24 mouse cellular contexts compared by ENCODE assay signal in the genomic region with DNA sequence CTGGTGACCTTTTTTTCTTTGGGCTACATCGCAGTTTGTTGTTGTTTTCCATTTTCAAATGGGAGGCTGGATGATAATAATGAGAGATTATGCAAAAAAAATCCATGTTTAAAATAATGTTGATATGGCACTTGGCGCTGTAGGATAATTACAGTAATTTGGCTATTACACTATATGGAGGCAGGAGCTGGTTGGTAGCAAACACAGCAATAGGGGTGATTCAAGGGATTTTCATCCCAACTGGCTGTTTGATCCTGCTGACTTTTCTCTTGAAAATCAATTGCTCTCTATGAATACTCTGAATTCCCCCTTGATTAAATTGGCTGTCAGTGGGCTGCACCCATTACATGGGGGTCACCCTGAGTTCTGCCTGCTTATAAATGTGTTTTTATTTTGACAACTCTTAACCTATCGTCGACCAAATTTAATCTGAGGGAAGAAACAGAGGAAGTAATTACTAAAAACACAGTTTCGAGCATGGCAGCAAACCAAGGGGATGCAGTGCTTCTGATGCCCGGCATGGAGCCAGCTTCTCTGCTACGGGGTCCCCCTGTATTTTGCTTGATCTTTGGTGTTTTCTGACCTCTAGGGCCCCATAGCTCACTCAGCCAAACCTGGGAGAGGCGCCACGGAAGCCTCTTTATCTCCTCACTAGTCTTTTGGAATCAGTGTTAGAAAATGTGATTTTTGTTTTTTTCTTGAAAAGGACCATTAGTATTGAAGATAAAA. TPM values are rescaled to one million over a fixed set of nuclear protein-coding genes. Genes with fewer than 3 reads are reported as not detected.
DNase-seq lines count a peak whose midpoint lies in the region; ATAC-seq and TF ChIP-seq lines count a peak whose summit lies in the region.
"Had no signal": no experiment of that assay in that cellular context is flagged by ENCODE, and none has a peak within 500 bp of the region (broad histone marks: within the 10 kb centered on the region; RNA-seq: fewer than 3 reads in every experiment).

No protein-coding gene starts in this region.

- DNase-seq in forebrain, embryonic 10.5 days (ENCODE audit: extremely low spot score, low spot score): no peak
- DNase-seq in forebrain, postnatal 0 days: no peak
- no peak for DNase-seq in midbrain, postnatal 0 days (ENCODE audit: low spot score)
- DNase-seq in Muller cell, postnatal 12 days (ENCODE audit: inconsistent ontology term): no peak
- no peak for DNase-seq in cerebellum, postnatal 36 days
- DNase-seq: cerebellum, adult 2 months; gastrocnemius, postnatal 10 days; kidney, adult 9 months; kidney, postnatal 10 days; layer of hippocampus, postnatal 36 days; lung, embryonic 14.5 days; thymus, postnatal 4 days had no signal

- H3K4me1 ChIP-seq in forebrain, embryonic 10.5 days: peaks cover 39% of the 10 kb centered on the region
- peaks cover 6% of the 10 kb centered on the region for H3K4me1 ChIP-seq in forebrain, postnatal 0 days (ENCODE audit: insufficient read depth)
- peaks cover 33% of the 10 kb centered on the region for H3K4me1 ChIP-seq in midbrain, embryonic 12.5 days
- H3K4me1 ChIP-seq in midbrain, postnatal 0 days (ENCODE audit: insufficient read depth, low read length): 0 out of 2 replicates have a peak, but pooled peaks cover 7% of the 10 kb centered on the region
- H3K4me1 ChIP-seq in forebrain, embryonic 16.5 days (replicated peaks; ENCODE audit: control insufficient read depth, insufficient read depth, low read length): peaks cover 28% of the 10 kb centered on the region
- H3K4me1 ChIP-seq: liver, embryonic 15.5 days had no signal

- WGBS in forebrain, embryonic 10.5 days: 74% methylated on average over 9 of the region's 9 CpGs
- 29% methylated on average over 9 of the region's 9 CpGs for WGBS in forebrain, postnatal 0 days
- 60% methylated on average over 9 of the region's 9 CpGs for WGBS in midbrain, embryonic 12.5 days
- WGBS in midbrain, postnatal 0 days: 54% methylated on average over 9 of the region's 9 CpGs
- 33% methylated on average over 9 of the region's 9 CpGs for WGBS in forebrain, embryonic 16.5 days

- no peak overlapping the region for H3K4me2 ChIP-seq in forebrain, postnatal 0 days (ENCODE audit: low read depth)
- no peak overlapping the region for H3K4me2 ChIP-seq in midbrain, embryonic 12.5 days (replicated peaks)
- no peak overlapping the region for H3K4me2 ChIP-seq in midbrain, postnatal 0 days (ENCODE audit: low read depth, low read length, poor library complexity, severe bottlenecking)
- no peak overlapping the region for H3K4me2 ChIP-seq in forebrain, embryonic 16.5 days (ENCODE audit: low read length)
- H3K4me2 ChIP-seq: liver, embryonic 15.5 days; lung, embryonic 14.5 days; neural tube, embryonic 13.5 days had no signal

- no peaks in the 10 kb centered on the region for H3K9me3 ChIP-seq in forebrain, embryonic 10.5 days
- H3K9me3 ChIP-seq in forebrain, postnatal 0 days (ENCODE audit: low read length): no peaks in the 10 kb centered on the region
- H3K9me3 ChIP-seq in midbrain, embryonic 12.5 days: no peaks in the 10 kb centered on the region
- no peaks in the 10 kb centered on the region for H3K9me3 ChIP-seq in midbrain, postnatal 0 days (ENCODE audit: low read length)
- no peaks in the 10 kb centered on the region for H3K9me3 ChIP-seq in forebrain, embryonic 16.5 days (ENCODE audit: control insufficient read depth, low read length)
- H3K9me3 ChIP-seq: embryonic facial prominence, embryonic 13.5 days; G1E; liver, embryonic 15.5 days; neural tube, embryonic 13.5 days had no signal

- no peak overlapping the region for H3K9ac ChIP-seq in forebrain, postnatal 0 days
- H3K9ac ChIP-seq in midbrain, embryonic 12.5 days (replicated peaks): no peak overlapping the region
- no peak overlapping the region for H3K9ac ChIP-seq in midbrain, postnatal 0 days (replicated peaks; ENCODE audit: low read length, poor library complexity, severe bottlenecking)
- no peak overlapping the region for H3K9ac ChIP-seq in forebrain, embryonic 16.5 days (replicated peaks; ENCODE audit: low read depth, low read length)
- H3K9ac ChIP-seq: liver, embryonic 15.5 days; lung, embryonic 14.5 days; neural tube, embryonic 13.5 days had no signal

- H3K36me3 ChIP-seq in forebrain, embryonic 10.5 days (replicated peaks): no peaks in the 10 kb centered on the region
- H3K36me3 ChIP-seq in forebrain, postnatal 0 days (ENCODE audit: insufficient read depth): no peaks in the 10 kb centered on the region
- no peaks in the 10 kb centered on the region for H3K36me3 ChIP-seq in midbrain, embryonic 12.5 days
- no peaks in the 10 kb centered on the region for H3K36me3 ChIP-seq in midbrain, postnatal 0 days (ENCODE audit: insufficient read depth, low read length)
- H3K36me3 ChIP-seq in forebrain, embryonic 16.5 days (ENCODE audit: control insufficient read depth, insufficient read depth): no peaks in the 10 kb centered on the region
- H3K36me3 ChIP-seq: embryonic facial prominence, embryonic 13.5 days; G1E; liver, embryonic 15.5 days; neural tube, embryonic 13.5 days had no signal

- H3K4me3 ChIP-seq in forebrain, embryonic 10.5 days: no peak overlapping the region
- no peak overlapping the region for H3K4me3 ChIP-seq in forebrain, postnatal 0 days (ENCODE audit: low read depth, low read length)
- H3K4me3 ChIP-seq in midbrain, embryonic 12.5 days: no peak overlapping the region
- H3K4me3 ChIP-seq in midbrain, postnatal 0 days (ENCODE audit: low read depth, low read length): no peak overlapping the region
- no peak overlapping the region for H3K4me3 ChIP-seq in forebrain, embryonic 16.5 days (replicated peaks; ENCODE audit: low read length)
- H3K4me3 ChIP-seq: embryonic facial prominence, embryonic 13.5 days; liver, embryonic 15.5 days; neural tube, embryonic 13.5 days had no signal

- peak overlapping the region; percentile 51; the same call in 1 of the 2 replicates for H3K27ac ChIP-seq in forebrain, embryonic 10.5 days
- H3K27ac ChIP-seq in forebrain, postnatal 0 days (ENCODE audit: low read depth, low read length): no peak overlapping the region
- H3K27ac ChIP-seq in midbrain, embryonic 12.5 days (replicated peaks): peak overlapping the region; percentile 70; the same call in 1 of the 2 replicates
- no peak overlapping the region for H3K27ac ChIP-seq in midbrain, postnatal 0 days (ENCODE audit: low read depth, low read length)
- H3K27ac ChIP-seq in forebrain, embryonic 16.5 days (ENCODE audit: low read length): no peak overlapping the region
- H3K27ac ChIP-seq: liver, embryonic 15.5 days; neural tube, embryonic 13.5 days had no signal

- no peak for TF ChIP-seq CTCF in forebrain, postnatal 0 days (IDR thresholded peaks at IDR 0.05; ENCODE audit: low read depth)
- no peak for TF ChIP-seq CTCF in midbrain, postnatal 0 days (IDR thresholded peaks at IDR 0.05)

- no peaks in the 10 kb centered on the region for H3K27me3 ChIP-seq in forebrain, embryonic 10.5 days (ENCODE audit: poor library complexity, severe bottlenecking)
- H3K27me3 ChIP-seq in forebrain, postnatal 0 days (ENCODE audit: insufficient read depth, low read length): no peaks in the 10 kb centered on the region
- peaks cover 19% of the 10 kb centered on the region for H3K27me3 ChIP-seq in midbrain, embryonic 12.5 days
- no peaks in the 10 kb centered on the region for H3K27me3 ChIP-seq in midbrain, postnatal 0 days (ENCODE audit: insufficient read depth, low read length)
- H3K27me3 ChIP-seq in forebrain, embryonic 16.5 days (replicated peaks; ENCODE audit: control insufficient read depth, insufficient read depth, low read length): no peaks in the 10 kb centered on the region
- H3K27me3 ChIP-seq: embryonic facial prominence, embryonic 13.5 days; liver, embryonic 15.5 days; neural tube, embryonic 13.5 days had no signal

- no peak; the same call in 1 of the 2 replicates for ATAC-seq in forebrain, postnatal 0 days
- no peak for ATAC-seq in midbrain, embryonic 12.5 days (ENCODE audit: low FRiP score, low read depth)
- ATAC-seq in midbrain, postnatal 0 days (ENCODE audit: low FRiP score): no peak
- ATAC-seq in forebrain, embryonic 16.5 days: peak; percentile 52
- ATAC-seq in inflammation-experienced regulatory T-cells, adult 6 months: no peak
- ATAC-seq: intestine, postnatal 0 days; Patski had no signal

RNA-seq across cellular contexts. Expression of a gene that starts 47.7 kb away (rescaled TPM):
- polyA plus RNA-seq in forebrain, embryonic 10.5 days (2016; fragmentation: Nextera tagmentation; extraction: Ambion mirVana): 38.2 and 41.6 TPM in 2 replicates
- total RNA-seq in forebrain, postnatal 0 days (2014; rRNA removed): 24.5 and 30.5 TPM in 2 replicates
- polyA plus RNA-seq in forebrain, postnatal 0 days (2015; fragmentation: Nextera tagmentation; extraction: Ambion mirVana): 13.0 and 15.5 TPM in 2 replicates
- 40.9 and 41.0 TPM in 2 replicates for polyA plus RNA-seq in midbrain, embryonic 12.5 days (2016; fragmentation: Nextera tagmentation; extraction: Ambion mirVana)
- 13.7 and 16.2 TPM in 2 replicates for total RNA-seq in midbrain, postnatal 0 days (2014; rRNA removed)
- 13.2 and 15.5 TPM in 2 replicates for polyA plus RNA-seq in midbrain, postnatal 0 days (2015; fragmentation: Nextera tagmentation; extraction: Ambion mirVana)
- polyA plus RNA-seq in forebrain, embryonic 16.5 days (2015; fragmentation: Nextera tagmentation; extraction: Ambion mirVana): 33.8 and 34.3 TPM in 2 replicates
- 10 to 100 TPM; 52.1 to 54.4 (median 52.6) TPM for polyA plus RNA-seq in inflammation-experienced regulatory T-cells, adult 6 months (2017; shearing (Covaris generic))

RNA-seq across cellular contexts. Expression of a gene that starts 47.9 kb away (rescaled TPM):
- polyA plus RNA-seq in forebrain, embryonic 10.5 days (2016; fragmentation: Nextera tagmentation; extraction: Ambion mirVana): 0.62 and 0.78 TPM in 2 replicates
- total RNA-seq in forebrain, postnatal 0 days (2014; rRNA removed): 2.5 and 7.4 TPM in 2 replicates
- polyA plus RNA-seq in forebrain, postnatal 0 days (2015; fragmentation: Nextera tagmentation; extraction: Ambion mirVana): 2.3 and 3.9 TPM in 2 replicates
- 1.9 and 2.3 TPM in 2 replicates for polyA plus RNA-seq in midbrain, embryonic 12.5 days (2016; fragmentation: Nextera tagmentation; extraction: Ambion mirVana)
- total RNA-seq in midbrain, postnatal 0 days (2014; rRNA removed): 2.5 and 4.9 TPM in 2 replicates
- 2.7 and 3.7 TPM in 2 replicates for polyA plus RNA-seq in midbrain, postnatal 0 days (2015; fragmentation: Nextera tagmentation; extraction: Ambion mirVana)
- 1.3 and 3.8 TPM in 2 replicates for polyA plus RNA-seq in forebrain, embryonic 16.5 days (2015; fragmentation: Nextera tagmentation; extraction: Ambion mirVana)
- not detected for polyA plus RNA-seq in inflammation-experienced regulatory T-cells, adult 6 months (2017; shearing (Covaris generic))
- total RNA-seq: liver, adult 2 months had no signal
- polyA plus RNA-seq: G1E; liver, adult 2 months; liver, embryonic 15.5 days; lung, embryonic 14.5 days; small intestine, adult 2 months; stomach, embryonic 14.5 days had no signal

Comparison
In these comparisons a context has a peak if more than half of its experiments do, and no peak if none do; other contexts are left out.
1. H3K27ac ChIP-seq: peak in forebrain, embryonic 10.5 days (single experiment) and midbrain, embryonic 12.5 days (single experiment); none in forebrain, postnatal 0 days (single experiment), midbrain, postnatal 0 days (single experiment) and forebrain, embryonic 16.5 days (single experiment).